Mouse (Mus musculus) cerebellum, postnatal 25 days (tissue): Measurements from ENCODE around the gene Usp24.
"Not testable (repeated sequence)": the region's sequence is repeated elsewhere in the genome, so short reads cannot be mapped to it uniquely, and the experiment has no call there.

Experiments
- DNase-seq, 2 experiments: peaks; one replicate each; pipeline ENCODE4 v3.0.0; 2021; ENCODE audit warnings: mixed read lengths in 2 of 2

The Usp24 gene

DNA sequence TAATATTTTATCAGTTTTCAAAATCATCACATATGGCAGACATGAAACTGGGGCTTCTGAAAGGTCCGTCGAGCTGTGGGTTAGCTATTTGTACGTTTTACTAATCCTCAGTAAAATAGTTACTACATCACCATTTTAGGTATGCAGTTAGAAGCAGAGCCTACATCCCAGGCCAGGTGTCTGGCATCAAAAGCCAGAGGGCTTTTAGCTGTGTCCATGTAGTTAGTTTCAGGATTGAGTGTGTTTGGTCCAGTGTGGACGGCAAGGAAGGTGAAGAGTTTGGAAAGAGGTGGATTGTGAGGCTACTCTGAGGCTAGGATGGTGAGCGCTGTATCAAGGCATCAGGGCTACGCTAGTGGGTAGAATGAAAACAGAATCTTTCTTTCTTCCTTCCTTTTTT, 3.0 kb downstream of the Usp24 start:
- no peak for DNase-seq

DNA sequence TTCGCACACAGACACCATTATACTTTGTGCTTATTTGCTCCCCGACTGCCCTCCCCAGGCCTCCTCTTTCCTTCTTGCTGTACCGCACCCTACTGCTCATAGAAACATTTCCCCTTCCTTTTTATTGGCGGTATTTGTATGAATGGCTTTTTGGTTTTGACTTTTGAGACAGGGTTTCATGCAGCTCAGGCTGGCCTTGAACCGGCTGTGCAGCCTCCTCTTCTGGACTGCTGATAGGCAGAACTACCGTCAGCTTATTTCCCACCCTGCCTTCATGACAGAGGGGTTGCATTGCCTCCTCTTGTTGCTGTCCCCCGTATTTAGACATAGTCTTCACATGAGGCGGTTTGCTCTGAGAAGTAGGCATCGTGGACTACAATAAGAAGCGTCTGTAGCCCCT, 6.8 kb downstream of the Usp24 start:
- DNase-seq = no peak

DNA sequence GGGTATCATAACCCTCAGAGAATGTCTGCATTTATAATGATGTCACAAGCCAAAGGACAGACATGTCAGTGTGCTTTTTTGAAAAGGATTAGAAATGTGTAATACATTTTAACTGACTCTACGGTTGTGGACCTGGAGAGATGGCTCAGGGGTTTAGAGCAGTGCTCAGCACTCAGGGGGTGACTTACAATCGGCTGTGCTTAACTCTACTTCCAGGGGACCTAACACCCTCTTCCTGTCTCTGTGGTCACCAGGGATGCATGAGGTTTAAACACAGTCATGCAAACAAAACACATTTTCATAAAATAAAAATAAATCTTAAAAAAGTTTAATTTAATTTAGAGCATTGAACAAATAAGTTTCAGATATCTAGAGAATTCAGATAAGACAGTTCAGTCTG, 7.3 kb downstream of the Usp24 start:
- no peak for DNase-seq

DNA sequence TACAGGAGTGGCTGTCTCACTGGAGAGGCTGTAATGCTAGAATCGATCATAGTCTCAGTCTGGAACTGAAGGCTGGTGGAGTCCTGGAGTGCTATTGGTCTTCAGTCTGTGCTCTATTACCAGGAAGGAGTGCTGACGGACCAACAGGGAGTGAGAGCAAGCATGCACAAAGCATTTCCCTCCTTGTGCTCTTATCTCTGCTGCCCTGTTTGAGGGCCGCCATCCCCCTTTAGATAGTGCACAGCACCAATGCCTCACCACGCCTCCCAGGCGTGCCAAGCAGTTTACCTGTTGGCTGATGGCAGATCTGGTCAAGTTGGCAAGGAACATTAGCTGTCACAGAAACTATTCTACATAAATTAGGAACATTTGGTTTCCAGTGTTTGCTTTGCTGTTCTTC, 11.4 kb downstream of the Usp24 start:
- no peak for DNase-seq

DNA sequence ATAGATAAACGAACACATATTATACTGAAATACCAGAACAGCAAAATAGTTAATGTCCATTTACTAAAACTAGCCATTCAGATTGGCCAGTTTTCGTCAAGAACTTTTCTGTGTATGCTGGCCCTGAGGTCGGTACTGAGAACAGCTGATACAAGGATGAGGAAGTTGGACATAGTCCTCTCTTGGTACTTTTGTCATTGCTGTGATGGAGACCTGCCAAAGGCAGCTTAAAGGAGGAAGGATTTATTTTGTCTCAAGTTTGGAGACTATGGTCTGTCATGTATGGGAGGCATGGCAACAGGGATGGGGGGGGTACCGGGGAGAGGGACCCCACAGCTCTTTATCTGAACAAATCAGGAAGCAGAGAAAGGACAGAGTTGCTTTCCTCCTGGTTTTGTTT, 12.7 kb downstream of the Usp24 start:
- DNase-seq = no peak

DNA sequence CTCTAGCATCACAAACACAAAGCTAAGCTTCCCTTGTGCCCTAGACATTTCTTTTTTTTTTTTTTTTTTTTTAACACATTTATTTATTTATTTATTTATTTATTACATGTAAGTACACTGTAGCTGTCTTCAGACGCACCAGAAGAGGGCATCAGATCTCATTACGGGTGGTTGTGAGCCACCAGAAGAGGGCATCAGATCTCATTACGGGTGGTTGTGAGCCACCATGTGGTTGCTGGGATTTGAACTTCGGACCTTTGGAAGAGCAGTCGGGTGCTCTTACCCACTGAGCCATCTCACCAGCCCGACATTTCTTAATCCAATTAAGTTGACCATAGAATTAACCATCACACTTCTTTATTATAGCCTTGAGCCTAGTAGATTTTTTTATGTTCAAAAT, 13.2 kb downstream of the Usp24 start:
- DNase-seq = not testable (repeated sequence)

DNA sequence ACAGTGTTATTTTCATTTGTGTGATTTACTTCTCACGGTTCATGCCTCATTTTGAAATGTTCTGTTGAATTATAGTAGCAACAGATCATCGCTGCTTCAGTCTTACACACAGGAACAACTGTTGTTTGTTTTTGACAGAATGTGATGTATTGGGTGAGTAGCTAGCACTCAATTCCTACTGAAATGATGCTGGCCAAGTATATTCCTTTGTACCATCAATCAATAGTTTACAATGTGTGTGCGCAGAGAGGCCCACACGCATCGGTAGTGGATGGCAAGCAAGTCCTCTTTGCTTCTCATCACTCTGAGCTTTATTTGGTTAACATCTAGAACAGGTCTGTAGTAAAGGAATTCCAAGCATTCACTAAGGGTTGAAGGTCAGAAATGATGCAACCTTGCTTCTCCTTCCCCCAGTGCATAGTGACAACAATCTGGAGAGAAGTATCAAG, 14.4 kb downstream of the Usp24 start:
- DNase-seq = no peak

DNA sequence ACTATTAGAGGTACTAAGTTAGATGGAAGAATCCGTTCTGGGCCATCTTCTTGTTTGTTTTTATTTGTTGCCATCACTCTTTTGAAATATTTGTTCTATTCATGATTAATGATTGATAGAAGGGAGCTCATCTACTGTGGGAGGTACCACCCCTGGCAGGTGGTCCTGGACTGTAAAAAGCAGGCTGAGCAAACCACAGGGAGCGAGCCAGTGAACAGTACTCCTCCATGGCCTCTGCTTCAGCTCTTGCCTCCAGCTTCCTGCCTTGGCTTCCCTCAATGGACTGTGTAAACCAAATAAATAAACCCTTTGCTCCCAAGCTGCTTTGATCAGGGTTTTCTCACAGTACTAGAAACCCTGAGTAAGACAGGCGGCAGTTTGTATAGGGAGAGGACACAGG, 17.1 kb downstream of the Usp24 start:
- DNase-seq = no peak

DNA sequence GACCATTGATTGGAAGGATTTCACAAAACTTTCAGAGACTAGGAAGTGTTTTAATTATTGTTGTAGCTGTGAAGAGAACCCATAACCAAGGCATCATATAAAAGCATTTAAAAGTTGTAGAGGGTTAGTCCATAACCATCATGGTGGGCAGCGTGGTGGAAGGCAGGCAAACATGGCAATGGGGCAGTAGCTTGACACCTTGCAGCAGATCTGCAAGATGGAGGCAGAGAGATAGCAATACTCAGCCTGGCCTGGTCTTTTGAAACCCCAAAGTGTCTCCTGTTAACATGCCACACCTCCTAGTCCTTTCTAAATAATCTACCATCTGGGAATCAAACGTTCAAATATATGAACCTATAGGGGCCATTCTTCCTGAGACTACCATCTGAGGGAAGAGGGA, 17.6 kb downstream of the Usp24 start:
- DNase-seq = no peak

DNA sequence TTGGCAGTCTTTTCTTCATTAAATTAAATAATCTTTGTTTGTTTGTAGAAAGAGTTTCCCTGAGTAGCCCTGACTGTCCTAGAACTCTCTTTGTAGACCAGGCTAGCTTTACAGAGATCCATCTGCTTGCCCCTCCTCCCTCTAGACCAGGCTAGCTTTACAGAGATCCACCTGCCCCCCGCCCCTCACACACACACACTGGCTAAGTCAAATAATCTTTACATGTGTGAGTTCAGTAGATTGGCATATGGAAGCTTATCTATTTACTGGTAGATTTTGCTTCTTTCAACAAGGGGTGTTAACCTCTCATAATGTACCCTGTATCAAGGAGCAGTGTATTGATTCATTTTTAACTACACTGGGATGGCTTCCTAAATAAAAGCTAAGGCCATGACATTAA, 19.8 kb downstream of the Usp24 start:
- no peak for DNase-seq

DNA sequence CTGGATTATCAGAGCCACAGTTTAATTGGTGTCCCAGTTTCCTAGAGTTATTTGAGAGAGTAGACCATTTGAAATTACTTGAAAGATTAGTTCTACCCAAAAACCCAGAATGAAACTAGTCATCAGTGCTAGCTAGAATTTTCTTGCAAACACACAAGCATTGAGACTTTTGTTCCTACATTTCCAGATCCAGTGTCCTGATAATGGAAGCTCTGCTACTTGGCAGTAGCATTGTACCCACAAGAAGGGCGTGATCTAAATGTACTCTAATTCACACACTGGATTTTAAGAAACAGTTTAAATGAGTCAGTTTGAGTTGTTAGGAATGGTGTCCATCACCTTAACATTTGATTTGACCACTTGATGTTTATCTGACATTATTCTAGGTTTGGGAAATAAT, 31.7 kb downstream of the Usp24 start:
- DNase-seq = no peak

DNA sequence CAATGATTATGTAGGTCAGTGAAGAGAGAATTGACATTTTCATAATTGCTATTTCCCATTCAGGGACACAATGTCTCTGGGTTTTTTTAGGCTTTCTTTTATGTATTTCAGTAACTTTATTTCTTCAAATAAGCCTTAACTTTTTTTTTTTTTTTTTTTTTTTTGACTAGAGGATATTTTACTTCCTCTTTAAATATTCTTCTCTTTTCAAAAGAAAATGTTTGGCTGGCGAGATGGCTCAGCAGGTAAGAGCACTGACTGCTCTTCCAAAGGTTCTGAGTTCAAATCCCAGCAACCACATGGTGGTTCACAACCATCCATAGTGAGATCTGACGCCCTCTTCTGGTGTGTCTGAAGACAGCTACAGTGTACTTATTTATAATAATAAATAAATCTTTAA, 39.0 kb downstream of the Usp24 start:
- DNase-seq = not testable (repeated sequence)

DNA sequence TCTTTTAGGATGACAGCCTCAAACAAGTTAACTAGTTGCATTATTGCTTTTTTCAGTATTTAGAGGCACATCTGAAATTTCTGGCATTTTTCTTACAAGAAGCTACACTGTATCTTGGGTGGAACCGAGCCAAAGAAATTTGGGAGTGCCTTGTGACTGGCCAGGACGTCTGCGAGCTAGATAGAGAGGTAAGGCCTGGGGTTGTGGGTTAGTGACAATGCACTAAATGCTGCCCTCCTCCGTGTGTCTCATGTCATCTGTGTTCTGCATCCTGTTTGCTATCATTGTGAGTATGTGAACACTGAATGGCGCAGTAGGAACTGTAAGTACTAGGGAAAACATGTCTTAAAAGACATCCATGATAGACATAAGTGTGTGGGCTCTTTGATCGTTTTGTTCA, 54.0 kb downstream of the Usp24 start:
- no peak for DNase-seq

DNA sequence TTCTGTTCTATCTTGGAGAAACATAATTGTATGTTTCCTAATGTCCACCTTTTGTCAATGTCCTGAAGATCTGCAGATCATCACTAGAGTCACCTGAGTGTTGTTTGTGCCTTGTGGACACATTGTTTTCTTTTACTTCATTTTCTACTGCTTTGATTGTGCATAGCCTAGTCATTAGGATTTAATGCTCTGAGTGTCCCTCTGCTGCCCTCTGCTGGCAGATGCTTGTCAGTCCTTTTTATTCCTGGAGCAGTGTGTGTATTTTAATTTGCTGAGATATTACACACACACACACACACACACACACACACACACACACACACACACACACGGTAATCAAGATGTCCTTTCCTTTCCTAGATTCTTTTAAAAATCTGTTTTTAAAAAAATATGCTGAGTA, 59.8 kb downstream of the Usp24 start:
- DNase-seq = peak; percentile 85 to 91

DNA sequence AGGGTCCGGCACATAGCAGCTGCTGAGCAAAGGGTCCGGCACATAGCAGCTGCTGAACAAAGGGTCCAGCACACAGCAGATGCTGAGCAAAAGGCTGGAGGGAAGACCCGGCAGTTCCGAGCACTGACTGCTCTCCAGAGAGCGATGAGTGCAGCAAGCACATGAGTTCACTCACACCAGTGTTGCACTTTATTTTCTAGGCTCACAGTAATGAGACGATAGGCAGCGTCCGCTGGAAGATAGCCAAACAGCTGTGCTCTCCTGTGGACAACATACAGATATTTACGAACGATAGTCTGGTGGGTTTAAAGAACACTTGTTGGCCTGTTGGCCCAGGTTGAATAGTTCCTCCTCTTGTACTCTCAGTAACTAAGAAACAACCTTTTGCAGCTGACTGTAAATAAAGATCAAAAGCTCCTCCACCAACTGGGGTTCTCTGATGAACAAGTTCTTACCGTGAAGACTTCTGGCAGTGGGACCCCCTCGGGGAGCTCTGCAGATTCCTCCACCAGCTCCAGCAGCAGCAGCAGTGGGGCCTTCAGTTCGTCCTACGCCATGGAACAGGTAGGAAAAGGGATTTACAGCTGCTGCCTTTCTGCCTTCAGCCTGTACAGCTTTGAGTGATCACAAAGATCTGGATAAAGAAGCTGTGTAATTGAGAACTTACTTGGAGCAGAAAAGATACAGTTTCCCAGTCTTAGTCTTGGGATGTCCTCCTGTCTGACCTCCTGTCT, 63.0 kb downstream of the Usp24 start:
- DNase-seq = no peak

DNA sequence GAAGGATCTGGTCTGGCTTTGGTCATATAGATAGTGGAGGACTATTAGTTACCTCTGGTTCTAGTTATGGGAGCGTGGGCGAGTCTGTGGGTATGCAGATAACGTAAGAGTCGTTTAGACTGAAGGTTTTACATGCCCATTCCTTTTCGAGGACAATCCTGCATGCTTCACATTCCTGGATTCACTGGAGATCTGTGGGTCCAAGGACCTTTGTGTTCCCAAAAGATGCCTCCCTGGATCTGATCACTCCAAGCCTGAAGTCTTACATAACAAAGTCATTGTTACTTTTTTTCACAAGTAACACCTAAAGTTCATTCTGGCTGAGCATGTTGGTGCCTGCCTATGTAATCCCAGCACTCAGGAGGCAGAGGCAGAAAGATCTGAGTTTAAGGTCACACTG, 65.1 kb downstream of the Usp24 start:
- DNase-seq = no peak

DNA sequence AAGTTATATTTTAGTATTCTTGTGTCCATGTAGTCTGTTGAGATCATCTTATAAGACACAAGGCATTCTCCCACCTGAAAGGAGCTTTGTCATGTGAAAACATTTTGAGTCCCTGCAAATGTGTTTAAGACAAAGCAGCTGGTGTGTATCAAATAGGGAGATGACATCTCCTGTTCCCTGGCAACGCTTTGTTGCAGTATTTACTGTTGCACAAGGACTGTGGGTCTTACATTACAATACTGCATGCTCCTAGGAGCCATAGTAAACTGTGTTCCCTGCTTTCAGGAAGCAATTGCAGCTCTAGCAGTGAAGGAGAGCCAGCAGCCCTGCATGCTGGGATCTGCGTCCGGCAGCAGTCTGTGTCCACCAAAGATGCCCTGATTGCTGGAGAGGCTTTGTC, 73.9 kb downstream of the Usp24 start:
- DNase-seq = no peak

DNA sequence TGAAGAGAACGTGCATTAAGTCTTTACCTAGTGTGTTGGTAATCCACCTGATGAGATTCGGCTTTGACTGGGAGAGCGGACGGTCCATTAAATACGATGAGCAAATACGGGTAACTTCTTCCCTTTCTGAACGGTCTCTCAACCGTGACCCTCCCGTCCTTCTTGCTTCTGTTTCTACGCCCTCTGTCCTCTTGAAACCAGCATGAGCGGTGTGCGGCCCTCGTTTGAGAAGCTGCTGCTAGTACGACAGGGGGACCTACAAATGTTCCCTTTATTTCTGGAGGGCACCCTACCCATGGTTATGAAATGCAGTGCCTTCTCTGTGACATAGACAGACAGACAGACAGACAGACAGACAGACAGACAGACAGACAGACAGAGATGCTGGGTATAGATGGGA, 93.6 kb downstream of the Usp24 start:
- no peak for DNase-seq

DNA sequence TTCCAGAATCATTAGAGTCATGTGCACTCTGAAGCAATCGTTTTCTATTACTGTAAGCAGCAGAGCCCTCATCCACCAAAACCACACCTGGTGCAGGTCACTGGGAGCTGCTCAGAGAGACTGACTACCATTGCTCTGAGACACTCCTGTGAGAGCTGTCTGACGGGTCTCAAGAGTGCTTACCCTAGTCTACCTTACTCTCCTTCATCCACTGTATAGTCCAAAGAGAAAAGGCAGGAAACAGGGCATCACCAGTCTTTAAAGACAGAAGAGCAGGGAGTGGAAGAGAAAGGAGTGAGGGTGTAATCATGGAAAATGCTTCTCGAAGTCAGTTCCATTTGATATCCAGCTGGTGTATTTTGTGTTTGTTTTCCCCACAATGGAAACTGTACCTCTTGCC, 103.2 kb downstream of the Usp24 start:
- no peak for DNase-seq

DNA sequence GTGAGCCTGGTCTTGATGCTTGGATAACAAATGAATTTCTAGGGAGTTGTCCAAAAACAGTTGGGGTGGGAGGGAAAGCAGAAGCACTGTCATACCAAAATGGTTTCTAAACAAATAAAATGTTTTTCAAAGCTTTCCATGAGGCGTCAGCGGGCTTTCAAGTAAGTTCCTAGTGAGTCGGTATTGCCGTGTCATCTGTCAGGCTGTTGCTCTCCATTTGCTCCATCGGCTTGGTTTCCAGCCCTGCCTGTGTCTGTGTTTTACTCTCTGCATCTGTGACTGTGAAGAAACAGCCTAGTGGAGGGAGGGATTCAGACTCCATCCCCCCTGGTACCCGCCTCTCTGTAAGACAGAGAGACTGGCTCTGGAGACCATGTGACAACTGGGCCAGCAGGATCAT, 103.8 kb downstream of the Usp24 start:
- DNase-seq = no peak

DNA sequence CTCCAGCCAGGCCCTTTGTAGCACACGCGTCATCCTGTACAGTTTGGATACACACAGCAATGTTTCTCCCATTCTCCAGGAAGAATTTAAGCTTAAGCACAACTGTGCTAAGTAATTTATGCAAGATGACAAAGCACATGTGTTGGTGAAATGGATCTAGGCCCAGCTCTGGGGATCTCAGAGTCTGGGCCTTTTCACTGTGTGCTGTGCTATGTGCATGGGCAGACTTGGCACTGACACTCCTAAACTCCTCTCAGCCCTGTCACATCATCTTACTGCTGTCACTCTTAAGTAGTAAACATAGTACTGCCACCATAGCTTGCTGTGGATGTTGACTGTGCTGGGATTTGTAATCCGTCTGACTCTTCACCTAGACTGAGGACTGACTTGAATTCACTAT, 106.6 kb downstream of the Usp24 start:
- no peak for DNase-seq

DNA sequence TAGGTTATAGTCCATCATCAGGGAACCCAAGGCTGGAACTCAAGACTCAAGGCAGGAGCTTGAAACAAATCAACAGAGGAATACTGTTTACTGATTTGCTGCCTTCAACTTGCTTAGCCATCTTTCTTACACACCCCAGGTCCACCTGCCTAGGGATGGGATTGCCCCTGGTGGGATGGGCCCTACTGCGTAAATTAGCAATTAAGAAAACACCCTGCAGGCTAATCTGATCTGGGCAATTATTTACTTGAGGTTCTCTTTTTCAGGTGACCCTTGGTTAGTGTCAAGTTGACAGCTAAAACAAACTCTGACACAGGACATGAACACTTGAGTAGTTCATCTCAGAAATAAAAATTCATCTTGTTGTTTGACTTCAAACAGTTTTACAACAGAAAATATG, 108.5 kb downstream of the Usp24 start:
- DNase-seq = no peak

DNA sequence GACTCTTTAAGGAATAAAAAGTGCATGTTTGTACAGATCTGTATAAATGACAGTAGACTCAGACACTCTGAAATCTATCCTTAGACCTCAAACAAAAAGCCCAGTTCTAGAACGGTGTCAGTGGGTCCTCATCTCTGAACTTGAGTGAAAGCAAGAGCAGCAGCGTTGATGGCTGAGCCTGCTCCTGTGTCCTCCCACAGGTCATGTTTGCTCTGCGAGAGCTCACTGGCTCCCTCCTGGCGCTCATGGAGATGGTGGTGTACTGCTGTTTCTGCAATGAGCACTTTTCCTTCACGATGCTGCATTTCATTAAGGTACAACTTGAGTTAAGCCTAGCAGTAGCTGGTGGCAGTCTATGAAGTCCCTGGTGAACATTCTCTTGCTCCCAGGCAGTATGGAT, 110.3 kb downstream of the Usp24 start:
- DNase-seq = no peak

DNA sequence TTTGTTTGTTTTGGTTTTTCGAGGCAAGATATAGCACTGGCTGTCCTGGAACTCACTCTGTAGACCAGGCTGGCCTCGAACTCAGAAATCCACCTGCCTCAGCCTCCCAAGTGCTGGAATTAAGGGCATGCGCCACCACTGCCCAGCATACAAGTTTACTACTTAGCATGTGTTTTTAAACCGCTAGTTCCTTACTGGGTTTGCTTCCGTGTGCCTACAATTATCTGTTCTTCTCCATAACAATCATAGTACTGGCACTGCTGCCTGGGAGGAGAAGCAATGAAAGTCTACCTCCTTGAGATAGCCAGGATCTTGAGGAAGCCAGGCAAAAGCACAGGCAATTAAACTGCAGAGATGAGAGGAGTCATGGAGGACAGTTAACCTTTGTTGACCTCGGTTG, 112.6 kb downstream of the Usp24 start:
- no peak for DNase-seq

DNA sequence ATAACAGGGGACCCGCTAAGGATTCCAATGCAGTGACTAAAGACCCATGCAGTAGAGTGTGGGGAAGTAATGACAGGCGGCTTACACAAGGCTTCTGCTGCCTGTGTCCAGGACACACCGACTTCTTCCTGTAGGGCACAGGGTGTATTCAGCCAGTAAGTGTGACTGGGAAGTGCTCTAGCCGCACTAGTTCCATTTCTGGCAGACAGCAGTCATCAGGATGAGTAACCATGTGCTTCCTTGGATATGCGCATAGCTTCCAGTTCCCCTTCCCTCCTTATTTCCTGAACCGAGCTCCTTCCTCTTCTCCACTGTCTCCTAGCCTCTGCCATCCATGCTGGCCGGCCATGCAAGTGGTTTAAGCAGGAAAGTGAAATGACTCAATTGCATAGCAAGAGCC, 113.1 kb downstream of the Usp24 start:
- no peak for DNase-seq

DNA sequence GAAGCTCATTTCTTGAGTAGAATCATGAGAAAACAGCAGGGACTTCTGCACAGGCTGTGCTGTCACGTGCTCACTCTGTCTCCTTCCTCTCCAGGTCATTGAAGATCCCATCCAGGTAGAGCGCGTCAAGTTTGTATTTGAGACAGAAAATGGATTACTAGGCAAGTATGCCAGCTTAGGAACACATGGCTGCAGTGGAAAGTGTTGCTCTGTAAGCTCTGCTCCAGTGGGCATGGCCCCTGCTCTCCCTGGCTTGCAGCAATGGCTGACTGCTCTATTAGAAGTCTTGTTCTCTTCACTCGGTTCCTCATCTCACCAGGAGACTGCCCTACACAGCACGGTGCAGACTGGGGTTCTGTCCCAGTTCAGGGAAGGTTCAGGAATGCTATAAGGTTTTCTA, 114.4 kb downstream of the Usp24 start:
- DNase-seq = no peak
